Mouse (Mus musculus): ENCODE data around the gene Krtap13-1.

DNA sequence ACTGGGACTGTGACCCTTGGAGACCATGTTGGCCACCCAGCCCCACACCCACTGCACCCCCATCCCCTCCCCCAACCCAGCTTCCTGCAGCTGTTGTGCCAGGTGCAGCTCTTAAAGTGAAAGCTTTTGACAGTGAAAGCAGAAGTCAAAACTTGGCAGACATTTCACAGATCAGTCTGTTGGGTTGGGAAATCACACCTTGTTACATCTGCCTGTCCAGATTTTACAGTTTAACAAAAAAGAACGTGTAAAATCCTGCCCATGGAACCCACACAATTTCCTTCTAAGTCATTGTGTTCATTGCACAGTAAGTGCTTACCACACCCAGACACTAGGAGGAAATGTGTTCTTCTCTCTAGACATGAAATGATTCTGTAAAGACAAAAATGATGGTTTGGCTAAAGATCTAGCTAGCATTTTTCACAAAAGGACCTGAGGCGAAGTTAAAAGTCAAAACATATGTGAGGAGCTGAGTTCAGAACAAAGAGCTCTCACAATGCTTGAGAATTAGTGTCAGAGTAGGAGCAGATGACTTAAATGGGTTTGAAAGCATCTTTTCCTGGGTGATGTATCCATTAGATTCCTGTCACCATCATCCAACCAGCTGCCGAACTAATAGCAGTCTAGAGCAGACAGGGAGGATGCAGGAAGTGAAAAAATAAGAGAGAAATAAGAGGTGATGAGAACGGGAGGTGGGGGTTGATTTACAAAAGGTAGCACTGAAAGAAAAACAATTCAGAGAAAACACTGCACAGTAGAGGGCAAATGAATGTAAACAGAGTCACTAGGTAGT, 27.4 kb upstream of the Krtap13-1 start:
- TF ChIP-seq CTCF (IDR thresholded peaks at IDR 0.05; ENCODE audit: low read depth, low read length) (no peak), POLR2A (IDR thresholded peaks at IDR 0.05; ENCODE audit: insufficient read depth, low read length) (no peak), EP300 (IDR thresholded peaks at IDR 0.05; ENCODE audit: insufficient read depth, low read depth, low read length) (no peak)

Data from ES-Bruce4 (cell line).